Mouse (Mus musculus): ENCODE data around the gene Fam19a1. TPM values are rescaled to one million over a fixed set of nuclear protein-coding genes. Genes with fewer than 3 reads are reported as not detected.

The Fam19a1 gene
- 0.34 and 0.79 TPM in 2 replicates for polyA plus RNA-seq (2016; fragmentation: Nextera tagmentation; extraction: Ambion mirVana)

DNA sequence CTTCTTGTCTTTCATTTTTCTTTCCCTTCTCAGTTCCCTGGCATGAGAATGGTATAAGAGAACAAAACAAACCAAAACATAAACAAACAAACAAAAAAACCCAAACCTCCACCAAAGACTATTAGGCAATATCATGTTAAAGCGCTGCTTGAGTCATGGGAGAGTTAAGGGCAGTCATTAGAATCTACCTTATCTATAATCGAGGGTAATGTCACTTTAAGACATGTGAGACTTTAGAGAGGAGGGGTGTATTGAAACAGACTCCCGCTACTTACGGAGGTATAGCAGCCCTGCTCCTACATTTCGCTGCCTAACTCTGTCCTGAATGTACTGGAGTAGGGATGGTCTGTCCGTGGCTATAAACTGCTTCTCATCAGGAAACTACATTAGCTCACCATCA is at the start of gene Fam19a1:
Gene Fam19a1 (plus strand): TSS at position 301 of the 400 bp plus-strand sequence.
- DNase-seq (ENCODE audit: low spot score) = no peak
- no peaks in the 10 kb centered on the region for H3K9me3 ChIP-seq
- H3K27ac ChIP-seq = no peak within 1 kb of the TSS
- H3K27me3 ChIP-seq (ENCODE audit: insufficient read depth, poor library complexity, severe bottlenecking) = no peaks in the 10 kb centered on the region; the same call in 1 of the 2 replicates
- H3K4me1 ChIP-seq = 0 out of 2 replicates have a peak, but pooled peaks cover 4% of the 10 kb centered on the region
- H3K4me3 ChIP-seq = no peak within 1 kb of the TSS
- no peaks in the 10 kb centered on the region for H3K36me3 ChIP-seq
- WGBS = 47% methylated on average over 6 of the region's 6 CpGs

DNA sequence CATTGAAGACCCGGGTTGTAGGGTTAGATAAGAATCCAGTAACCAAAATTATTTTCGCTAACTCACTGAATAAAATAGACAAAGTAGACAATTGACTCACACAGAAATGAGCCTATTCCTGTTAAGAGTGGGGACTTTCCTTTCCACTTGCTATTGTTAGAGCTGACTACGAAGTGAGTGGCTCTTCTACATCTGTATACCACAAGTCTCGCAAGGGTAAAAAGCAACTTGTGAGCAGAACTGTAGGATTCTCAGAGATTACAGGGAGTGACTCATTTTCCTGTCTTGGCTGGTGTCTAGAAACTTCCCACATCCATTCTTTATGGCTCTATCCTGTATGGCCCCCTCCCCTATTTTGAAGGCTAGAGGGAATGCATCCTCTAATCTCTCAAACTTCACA is 41.9 kb upstream of the Fam19a1 start:
- Histone ChIP-seq H3K27ac (no peak overlapping the region), H3K36me3 (no peaks in the 10 kb centered on the region), H3K27me3 (ENCODE audit: insufficient read depth, poor library complexity, severe bottlenecking) (no peaks in the 10 kb centered on the region), H3K4me3 (no peak overlapping the region), H3K9me3 (no peaks in the 10 kb centered on the region), H3K4me1 (no peaks in the 10 kb centered on the region)
- WGBS = 60% methylated on average over 4 of the region's 4 CpGs
- DNase-seq (ENCODE audit: low spot score) = no peak

DNA sequence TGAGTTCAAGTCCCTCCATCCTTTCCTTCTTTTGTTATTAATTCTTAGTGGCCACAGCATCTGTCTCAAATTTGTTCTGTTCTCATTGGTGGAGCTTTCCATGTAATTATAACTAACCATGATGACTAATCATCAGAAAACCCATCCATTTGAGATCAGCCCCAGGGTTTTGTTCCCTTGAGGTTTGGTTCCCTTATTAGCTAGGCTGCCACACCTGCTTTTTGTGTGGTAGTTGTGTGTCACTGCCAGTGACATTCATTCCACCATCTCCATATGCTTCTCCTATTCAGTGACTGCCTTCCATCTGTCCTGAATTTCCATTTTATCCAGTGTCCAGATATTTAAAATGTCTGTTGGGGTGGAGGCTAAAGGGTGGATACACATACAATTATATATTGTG is 41.4 kb upstream of the Fam19a1 start:
- Histone ChIP-seq H3K27ac (no peak overlapping the region), H3K4me3 (no peak overlapping the region), H3K9me3 (no peaks in the 10 kb centered on the region), H3K27me3 (ENCODE audit: insufficient read depth, poor library complexity, severe bottlenecking) (no peaks in the 10 kb centered on the region), H3K4me1 (no peaks in the 10 kb centered on the region), H3K36me3 (no peaks in the 10 kb centered on the region)
- no peak for DNase-seq (ENCODE audit: low spot score)

GRCm38 (mm10) chr6:96089961-96090360 is 23.0 kb upstream of the Fam19a1 start:
- WGBS = 79% methylated on average over 6 of the region's 6 CpGs
- DNase-seq (ENCODE audit: low spot score) = no peak

DNA sequence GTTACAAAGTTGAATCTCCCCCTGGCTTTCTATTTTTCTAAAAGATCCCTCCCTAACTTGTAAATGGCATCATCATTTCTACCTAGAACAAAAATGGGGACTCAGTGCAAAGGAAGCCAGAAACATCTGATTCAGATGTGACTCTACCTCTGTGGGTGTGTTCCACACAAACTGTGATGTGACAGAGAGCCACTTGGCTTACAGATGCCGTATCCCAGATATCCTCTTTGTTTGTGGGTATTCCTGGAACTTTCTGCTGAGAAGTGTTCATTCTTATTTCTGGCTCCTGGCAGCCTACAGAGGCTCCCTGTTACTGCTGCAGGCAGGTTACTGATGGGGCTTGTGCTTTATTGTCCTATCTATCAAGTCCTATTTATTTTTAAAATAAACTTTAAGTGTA is 19.2 kb upstream of the Fam19a1 start:
- Histone ChIP-seq H3K27me3 (ENCODE audit: insufficient read depth, poor library complexity, severe bottlenecking) (no peaks in the 10 kb centered on the region), H3K4me1 (no peaks in the 10 kb centered on the region), H3K9me3 (no peaks in the 10 kb centered on the region), H3K4me3 (no peak overlapping the region), H3K36me3 (no peaks in the 10 kb centered on the region), H3K27ac (no peak overlapping the region)
- 76% methylated on average over 1 of the region's 1 CpGs for WGBS
- no peak for DNase-seq (ENCODE audit: low spot score)

More at GRCm38 (mm10) chr6:96089961-96090360, 23.0 kb upstream of the Fam19a1 start:
- Histone ChIP-seq H3K4me1 (no peaks in the 10 kb centered on the region), H3K9me3 (no peaks in the 10 kb centered on the region), H3K27ac (no peak overlapping the region), H3K27me3 (ENCODE audit: insufficient read depth, poor library complexity, severe bottlenecking) (no peaks in the 10 kb centered on the region), H3K4me3 (no peak overlapping the region), H3K36me3 (no peaks in the 10 kb centered on the region)

DNA sequence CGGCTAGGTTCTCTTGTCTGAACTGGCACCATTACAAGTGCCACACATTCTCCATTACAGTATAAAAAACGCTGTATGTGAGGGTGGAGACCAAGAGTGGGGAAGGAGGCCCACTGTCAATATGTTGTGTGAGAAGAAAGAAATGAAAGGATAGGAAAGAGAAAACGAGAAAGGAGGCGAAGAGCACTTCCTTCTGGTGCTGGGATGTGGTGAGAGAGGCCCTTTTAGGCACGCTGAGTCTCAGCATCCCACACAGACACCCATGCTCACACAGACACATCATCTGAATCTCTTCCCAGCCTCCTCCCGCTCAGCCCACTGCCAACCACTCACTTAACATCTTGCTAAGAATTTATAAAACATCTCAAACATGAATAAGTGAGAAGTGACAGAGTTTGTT is 14.7 kb upstream of the Fam19a1 start:
- H3K27me3 ChIP-seq (ENCODE audit: insufficient read depth, poor library complexity, severe bottlenecking) = no peaks in the 10 kb centered on the region
- H3K36me3 ChIP-seq = no peaks in the 10 kb centered on the region
- 77% methylated on average over 6 of the region's 6 CpGs for WGBS
- H3K9me3 ChIP-seq = no peaks in the 10 kb centered on the region
- no peaks in the 10 kb centered on the region for H3K4me1 ChIP-seq
- no peak for DNase-seq (ENCODE audit: low spot score)
- H3K27ac ChIP-seq = no peak overlapping the region
- H3K4me3 ChIP-seq = no peak overlapping the region

DNA sequence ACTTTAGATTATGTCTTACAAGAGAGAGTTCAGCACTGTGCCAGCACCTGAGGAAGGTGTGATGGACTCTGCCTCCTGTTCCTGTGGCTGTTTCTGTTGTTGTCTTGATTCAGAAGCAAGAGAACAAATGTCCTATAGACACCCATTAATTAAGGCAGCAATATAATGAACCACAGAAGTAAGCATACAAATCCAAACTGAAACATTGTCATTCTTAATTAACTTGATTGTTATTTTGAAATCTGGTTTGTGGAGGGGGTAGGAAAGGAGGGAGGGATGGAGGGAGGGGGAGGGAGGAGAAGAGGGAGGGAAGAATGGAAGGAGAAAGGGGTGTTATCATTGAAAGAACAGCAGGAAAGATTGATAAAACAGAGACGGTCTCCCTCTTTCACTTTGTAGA is 1.3 kb upstream of the Fam19a1 start:
- Histone ChIP-seq H3K4me3 (no peak overlapping the region), H3K9me3 (no peaks in the 10 kb centered on the region), H3K36me3 (no peaks in the 10 kb centered on the region), H3K27ac (no peak overlapping the region), H3K4me1 (0 out of 2 replicates have a peak, but pooled peaks cover under 1% of the 10 kb centered on the region), H3K27me3 (ENCODE audit: insufficient read depth, poor library complexity, severe bottlenecking) (no peaks in the 10 kb centered on the region)
- WGBS = 17% methylated on average over 1 of the region's 1 CpGs
- DNase-seq (ENCODE audit: low spot score) = no peak

- DNase-seq (ENCODE audit: low spot score) = no peak
- Histone ChIP-seq H3K9me3 (no peaks in the 10 kb centered on the region), H3K4me1 (0 out of 2 replicates have a peak, but pooled peaks cover 4% of the 10 kb centered on the region), H3K27me3 (ENCODE audit: insufficient read depth, poor library complexity, severe bottlenecking) (no peaks in the 10 kb centered on the region; the same call in 1 of the 2 replicates), H3K27ac (no peak overlapping the region), H3K4me3 (no peak overlapping the region), H3K36me3 (no peaks in the 10 kb centered on the region)
- WGBS = 17% methylated on average over 1 of the region's 1 CpGs
These were observed 1.2 kb downstream of the Fam19a1 start for GRCm38 (mm10) chr6:96114151-96114550.

DNA sequence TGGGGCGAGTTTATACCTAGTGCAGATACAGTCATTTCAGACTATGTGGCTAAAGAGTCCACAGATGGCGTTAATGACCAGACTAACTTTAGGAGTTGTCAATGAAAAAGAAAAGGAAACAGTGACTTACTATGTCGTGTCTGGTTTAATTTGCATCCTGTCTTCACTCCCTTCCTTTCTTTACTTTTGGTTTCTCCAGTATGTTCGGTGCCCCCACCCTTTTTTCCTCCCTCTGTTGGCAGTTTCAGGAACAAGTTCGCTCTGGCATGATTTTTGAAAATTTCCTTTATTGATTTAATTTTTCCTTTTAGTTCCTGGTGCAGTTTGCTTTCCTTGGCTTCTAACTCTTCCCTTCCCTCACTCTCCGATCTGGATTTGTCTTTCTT is 3.2 kb downstream of the Fam19a1 start:
- H3K27ac ChIP-seq = peak overlapping the region; percentile 67
- WGBS = 18% methylated on average over 6 of the region's 6 CpGs
- H3K4me3 ChIP-seq = peak overlapping the region; percentile 64
- no peaks in the 10 kb centered on the region for H3K9me3 ChIP-seq
- H3K4me1 ChIP-seq = 0 out of 2 replicates have a peak, but pooled peaks cover 4% of the 10 kb centered on the region
- no peaks in the 10 kb centered on the region for H3K36me3 ChIP-seq
- H3K27me3 ChIP-seq (ENCODE audit: insufficient read depth, poor library complexity, severe bottlenecking) = no peaks in the 10 kb centered on the region; the same call in 1 of the 2 replicates
- DNase-seq (ENCODE audit: low spot score) = no peak

DNA sequence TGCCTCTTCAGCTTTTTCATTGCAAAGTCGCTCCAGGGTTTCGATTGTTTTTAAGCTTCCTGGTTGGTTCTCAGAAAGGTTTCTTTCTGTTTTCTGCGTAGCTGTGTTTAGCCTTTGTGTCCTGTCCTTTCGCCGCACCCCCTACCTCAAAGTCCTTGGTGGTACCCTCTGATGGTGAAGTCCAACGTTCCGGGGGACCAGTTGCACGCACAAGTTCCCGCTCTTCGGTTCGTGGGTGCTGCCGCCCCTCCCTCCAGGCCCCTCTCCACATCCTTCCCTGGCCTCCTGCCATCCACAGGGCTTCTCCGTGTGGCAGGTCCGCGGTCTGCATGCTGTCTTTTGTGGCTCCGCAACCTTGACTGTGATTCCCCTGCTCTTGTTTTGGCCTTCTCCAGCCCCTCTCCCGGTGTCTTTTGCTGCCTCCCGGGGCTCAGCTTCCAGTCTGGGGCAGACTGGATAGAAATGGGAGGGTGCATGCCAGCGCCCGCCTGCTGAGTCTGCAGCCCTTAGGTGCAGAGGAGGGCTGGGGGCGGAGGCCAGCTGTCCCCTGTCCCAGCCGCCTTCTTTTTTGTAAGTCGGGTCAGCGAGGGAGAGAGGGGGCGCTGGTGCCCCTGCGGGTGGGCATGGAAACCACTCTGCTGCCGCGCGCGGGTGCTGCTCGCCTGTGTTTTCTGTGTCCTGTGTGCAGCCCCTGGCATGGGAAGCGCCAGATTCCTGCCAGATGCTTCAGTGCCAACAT is 3.7 kb downstream of the Fam19a1 start:
- Histone ChIP-seq H3K36me3 (no peaks in the 10 kb centered on the region), H3K27ac (peak overlapping the region; percentile 67), H3K27me3 (ENCODE audit: insufficient read depth, poor library complexity, severe bottlenecking) (no peaks in the 10 kb centered on the region; the same call in 1 of the 2 replicates), H3K4me3 (peak overlapping the region; percentile 64), H3K9me3 (no peaks in the 10 kb centered on the region), H3K4me1 (0 out of 2 replicates have a peak, but pooled peaks cover 4% of the 10 kb centered on the region)
- peak; percentile 83 for DNase-seq (ENCODE audit: low spot score)
- WGBS = 1% methylated on average over 32 of the region's 32 CpGs

DNA sequence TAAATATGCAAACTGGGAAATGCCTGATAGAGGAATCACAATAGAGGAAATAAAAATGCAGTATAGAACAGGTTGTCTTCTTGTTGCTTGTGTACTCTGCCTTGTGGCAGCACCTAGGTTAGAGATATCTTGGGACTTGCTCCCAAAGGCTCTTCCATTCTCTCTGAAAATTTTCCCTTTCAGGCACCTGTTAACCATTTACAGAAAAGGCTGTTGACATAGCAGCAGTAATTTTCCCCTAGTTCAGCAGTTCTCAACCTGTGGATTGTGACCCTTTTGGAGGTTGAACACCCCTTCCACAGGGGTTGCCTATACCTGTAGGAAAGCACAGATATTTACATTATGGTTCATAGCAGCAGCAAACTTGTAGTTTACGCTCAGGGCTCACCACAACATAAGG is 30.4 kb downstream of the Fam19a1 start:
- no peaks in the 10 kb centered on the region for H3K4me1 ChIP-seq
- no peaks in the 10 kb centered on the region for H3K9me3 ChIP-seq
- no peak overlapping the region for H3K4me3 ChIP-seq
- H3K27me3 ChIP-seq (ENCODE audit: insufficient read depth, poor library complexity, severe bottlenecking) = no peaks in the 10 kb centered on the region
- DNase-seq (ENCODE audit: low spot score) = no peak
- WGBS = 84% methylated on average over 1 of the region's 1 CpGs
- no peaks in the 10 kb centered on the region for H3K36me3 ChIP-seq
- no peak overlapping the region for H3K27ac ChIP-seq

- no peaks in the 10 kb centered on the region for H3K9me3 ChIP-seq
- DNase-seq (ENCODE audit: low spot score) = no peak
- no peaks in the 10 kb centered on the region for H3K27me3 ChIP-seq (ENCODE audit: insufficient read depth, poor library complexity, severe bottlenecking)
- no peak overlapping the region for H3K4me3 ChIP-seq
- H3K36me3 ChIP-seq = no peaks in the 10 kb centered on the region
- H3K4me1 ChIP-seq = no peaks in the 10 kb centered on the region
- no peak overlapping the region for H3K27ac ChIP-seq
- WGBS = 82% methylated on average over 13 of the region's 13 CpGs
These were observed 52.4 kb downstream of the Fam19a1 start for GRCm38 (mm10) chr6:96165403-96165802.

GRCm38 (mm10) chr6:96165818-96166379 is 52.9 kb downstream of the Fam19a1 start, which contains the start of gene 1700123L14Rik:
Gene 1700123L14Rik (minus strand): TSS chr6:96166243.
- Histone ChIP-seq H3K4me1 (no peaks in the 10 kb centered on the region), H3K27ac (no peak within 1 kb of the TSS), H3K9me3 (no peaks in the 10 kb centered on the region), H3K36me3 (no peaks in the 10 kb centered on the region), H3K27me3 (ENCODE audit: insufficient read depth, poor library complexity, severe bottlenecking) (no peaks in the 10 kb centered on the region), H3K4me3 (no peak within 1 kb of the TSS)
- 78% methylated on average over 18 of the region's 18 CpGs for WGBS
- no peak for DNase-seq (ENCODE audit: low spot score)
